Mouse (Mus musculus): Measurements from ENCODE around the gene Gm10392.

DNA sequence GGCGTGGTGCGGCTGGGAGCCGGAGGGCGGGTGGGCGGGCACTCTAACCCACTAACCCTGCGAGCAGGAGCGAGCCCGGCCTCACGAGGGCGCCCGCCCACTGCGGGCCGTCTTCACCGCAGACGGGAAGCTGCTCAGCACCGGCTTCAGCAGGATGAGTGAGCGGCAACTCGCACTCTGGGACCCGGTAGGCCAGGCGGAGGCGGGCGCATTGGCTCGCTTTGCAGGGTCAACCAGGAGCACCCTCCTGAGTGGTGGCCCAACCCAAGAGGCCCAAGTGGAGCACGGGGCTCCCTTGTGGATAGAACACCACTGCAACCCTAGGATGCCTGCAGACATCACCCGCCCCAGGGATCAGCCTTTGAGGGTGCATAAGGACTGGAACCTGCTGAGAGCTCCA lies 51.8 kb downstream of the Gm10392 start:
- TF ChIP-seq CTCF (IDR thresholded peaks at IDR 0.05; ENCODE audit: control insufficient read depth, insufficient read depth, insufficient replicate concordance, low read depth, low read length), result peak; percentile 23; the same call in 1 of the 2 replicates
- no peak for TF ChIP-seq POLR2A (IDR thresholded peaks at IDR 0.05; ENCODE audit: control insufficient read depth, low read depth, low read length)
